Mouse (Mus musculus) kidney, embryonic 14.5 days (tissue): ENCODE data around the gene CN725425. TPM values are rescaled to one million over a fixed set of nuclear protein-coding genes. Genes with fewer than 3 reads are reported as not detected.

Experiments used
- ATAC-seq: fragments of 200-750 bp; cut with Nextera tagmentation; 2 replicates; pipeline ENCODE4 v1.8.0; 2017; ENCODE audit warnings: moderate number of reproducible peaks, mild to moderate bottlenecking, moderate TSS enrichment, moderate library complexity; ENCODE audit not compliant: low FRiP score, low TSS enrichment
- H3K27ac ChIP-seq: fragments of 300-500 bp; sonication (generic); 2 replicates; pipeline ENCODE4 v1.5.1; 2014; ENCODE audit warnings: low read depth, mild to moderate bottlenecking, low read length, moderate library complexity, mixed read lengths
- H3K27me3 ChIP-seq: fragments of 300-500 bp; sonication (generic); 2 replicates; pipeline ENCODE4 v1.6.1; 2014; ENCODE audit warnings: mild to moderate bottlenecking, low read length; ENCODE audit not compliant: control insufficient read depth, insufficient read depth
- H3K36me3 ChIP-seq: fragments of 300-500 bp; sonication (generic); 2 replicates; pipeline ENCODE4 v1.6.1; 2014; ENCODE audit warnings: low read length, mixed read lengths; ENCODE audit not compliant: control insufficient read depth, insufficient read depth
- H3K4me1 ChIP-seq: fragments of 300-500 bp; sonication (generic); 2 replicates; pipeline ENCODE4 v1.6.1; 2014; ENCODE audit warnings: low read length, mixed read lengths; ENCODE audit not compliant: control insufficient read depth, insufficient read depth
- H3K4me2 ChIP-seq: fragments of 300-500 bp; sonication (generic); replicated peaks from 2 replicates; pipeline ENCODE4 v1.6.1; 2014; ENCODE audit warnings: low read depth, mild to moderate bottlenecking, low read length
- H3K4me3 ChIP-seq: fragments of 300-500 bp; sonication (generic); 2 replicates; pipeline ENCODE4 v1.5.1; 2014; ENCODE audit warnings: mild to moderate bottlenecking, low read length
- H3K9ac ChIP-seq: fragments of 300-500 bp; sonication (generic); 2 replicates; pipeline ENCODE4 v1.6.1; 2014; ENCODE audit warnings: low read depth, mild to moderate bottlenecking, low read length, moderate library complexity
- H3K9me3 ChIP-seq: fragments of 300-500 bp; sonication (generic); 2 replicates; pipeline ENCODE4 v1.6.1; 2016; ENCODE audit warnings: low read length; ENCODE audit not compliant: control insufficient read depth
- WGBS: fragments of 180-500 bp; shearing (Covaris S2); extraction: QIAGEN DNeasy Blood & Tissue Kit; methylation state at CpG from one replicate; pipeline ENCODE4 v1.1.7; 2014; 5-methylcytosine and 5-hydroxymethylcytosine counted together
- polyA plus RNA-seq: library from polyadenylated mRNA; unstranded; fragments of >200 nt; fragmentation: Nextera tagmentation; extraction: Ambion mirVana; gene quantifications from 2 replicates; pipeline ENCODE4 v1.2.1, GENCODE M21; 2014

Gene CN725425
- polyA plus RNA-seq, 1 experiment from 2014 or later: not detected

DNA sequence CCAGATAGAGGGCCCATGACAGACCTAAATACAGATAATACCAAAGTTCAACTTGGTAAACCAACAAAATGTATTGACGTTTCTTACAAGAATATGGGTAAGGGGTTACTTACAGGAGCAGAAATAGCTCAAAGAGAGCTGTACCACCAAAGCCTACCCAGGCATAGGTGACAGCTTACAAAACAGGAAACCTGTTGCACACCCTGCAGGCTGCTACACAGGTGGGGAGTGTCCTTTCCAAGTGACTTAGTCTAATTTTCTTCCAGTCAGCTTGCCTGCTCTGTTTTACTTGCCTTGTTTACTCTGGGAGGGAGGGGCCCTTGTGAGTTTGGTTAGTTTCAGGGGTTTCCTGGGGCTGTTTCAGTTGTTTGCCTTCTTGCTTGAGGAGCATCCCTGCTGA lies 1.5 kb downstream of the CN725425 start:
- ATAC-seq: no peak
- no peak overlapping the region for H3K9ac ChIP-seq
- no peak overlapping the region for H3K4me2 ChIP-seq
- 81% methylated on average over 1 of the region's 1 CpGs for WGBS
- no peaks in the 10 kb centered on the region for H3K36me3 ChIP-seq
- no peaks in the 10 kb centered on the region for H3K9me3 ChIP-seq
- H3K27me3 ChIP-seq: no peaks in the 10 kb centered on the region
- H3K4me1 ChIP-seq: no peaks in the 10 kb centered on the region
- no peak overlapping the region for H3K27ac ChIP-seq
- no peak overlapping the region for H3K4me3 ChIP-seq

GRCm38 (mm10) chr15:91202486-91202885 lies 3.2 kb downstream of the CN725425 start:
- Histone ChIP-seq H3K36me3 (no peaks in the 10 kb centered on the region), H3K9ac (no peak overlapping the region), H3K4me1 (no peaks in the 10 kb centered on the region), H3K4me3 (no peak overlapping the region), H3K27ac (no peak overlapping the region), H3K27me3 (no peaks in the 10 kb centered on the region), H3K4me2 (no peak overlapping the region), H3K9me3 (no peaks in the 10 kb centered on the region)
- ATAC-seq: no peak
- 85% methylated on average over 1 of the region's 1 CpGs for WGBS

DNA sequence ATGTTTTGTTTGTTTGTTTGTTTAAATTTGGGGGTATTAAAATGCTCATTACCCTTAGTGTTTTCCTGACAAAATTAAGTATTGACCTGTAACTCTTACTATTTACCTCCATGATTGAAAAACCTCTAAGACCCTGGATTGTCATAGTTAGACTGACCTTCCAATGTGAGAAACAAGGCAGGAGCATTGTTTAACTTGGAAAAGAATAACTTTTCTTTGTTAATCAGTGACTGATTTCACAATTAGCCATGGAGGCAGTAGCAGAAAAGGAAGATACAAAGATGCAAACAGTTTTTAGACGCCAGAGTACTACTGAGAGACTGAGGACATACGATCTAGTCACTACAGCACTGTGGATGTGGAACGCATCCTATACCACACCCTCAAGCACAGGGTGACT lies 4.2 kb downstream of the CN725425 start:
- H3K4me2 ChIP-seq: no peak overlapping the region
- no peaks in the 10 kb centered on the region for H3K9me3 ChIP-seq
- H3K36me3 ChIP-seq: no peaks in the 10 kb centered on the region
- no peaks in the 10 kb centered on the region for H3K27me3 ChIP-seq
- no peak overlapping the region for H3K4me3 ChIP-seq
- no peak overlapping the region for H3K9ac ChIP-seq
- 81% methylated on average over 3 of the region's 3 CpGs for WGBS
- no peak overlapping the region for H3K27ac ChIP-seq
- ATAC-seq: no peak
- H3K4me1 ChIP-seq: no peaks in the 10 kb centered on the region

DNA sequence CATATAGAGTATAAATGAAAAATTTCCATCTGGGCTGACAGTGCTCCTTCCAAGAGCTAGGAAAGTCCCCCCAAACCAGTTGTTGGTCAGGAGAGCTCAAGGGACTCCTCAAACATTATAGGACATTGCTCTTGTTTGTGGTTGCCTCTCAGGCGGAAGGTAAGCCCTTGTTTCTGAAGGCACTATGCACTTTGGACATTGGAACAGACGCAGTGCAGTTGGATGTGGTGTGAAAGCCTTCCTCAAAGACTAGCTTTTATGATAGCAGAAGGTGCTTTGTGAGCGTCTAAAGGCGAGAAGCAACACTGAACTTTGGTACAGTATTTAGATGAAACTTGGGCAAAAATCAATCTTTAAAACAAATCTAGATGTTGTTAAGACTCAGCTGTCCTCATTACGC lies 7.2 kb downstream of the CN725425 start:
- Histone ChIP-seq H3K4me1 (no peaks in the 10 kb centered on the region), H3K4me2 (no peak overlapping the region), H3K27me3 (no peaks in the 10 kb centered on the region), H3K27ac (no peak overlapping the region), H3K36me3 (no peaks in the 10 kb centered on the region), H3K9me3 (no peaks in the 10 kb centered on the region), H3K4me3 (no peak overlapping the region), H3K9ac (no peak overlapping the region)
- no peak for ATAC-seq
- 88% methylated on average over 5 of the region's 5 CpGs for WGBS

- no peaks in the 10 kb centered on the region for H3K4me1 ChIP-seq
- H3K36me3 ChIP-seq: no peaks in the 10 kb centered on the region
- H3K9me3 ChIP-seq: no peaks in the 10 kb centered on the region
- 91% methylated on average over 5 of the region's 5 CpGs for WGBS
- no peaks in the 10 kb centered on the region for H3K27me3 ChIP-seq
- no peak overlapping the region for H3K4me3 ChIP-seq
- no peak overlapping the region for H3K27ac ChIP-seq
- no peak for ATAC-seq
- no peak overlapping the region for H3K4me2 ChIP-seq
- no peak overlapping the region for H3K9ac ChIP-seq
These were observed 38.0 kb downstream of the CN725425 start for GRCm38 (mm10) chr15:91237294-91237693.

DNA sequence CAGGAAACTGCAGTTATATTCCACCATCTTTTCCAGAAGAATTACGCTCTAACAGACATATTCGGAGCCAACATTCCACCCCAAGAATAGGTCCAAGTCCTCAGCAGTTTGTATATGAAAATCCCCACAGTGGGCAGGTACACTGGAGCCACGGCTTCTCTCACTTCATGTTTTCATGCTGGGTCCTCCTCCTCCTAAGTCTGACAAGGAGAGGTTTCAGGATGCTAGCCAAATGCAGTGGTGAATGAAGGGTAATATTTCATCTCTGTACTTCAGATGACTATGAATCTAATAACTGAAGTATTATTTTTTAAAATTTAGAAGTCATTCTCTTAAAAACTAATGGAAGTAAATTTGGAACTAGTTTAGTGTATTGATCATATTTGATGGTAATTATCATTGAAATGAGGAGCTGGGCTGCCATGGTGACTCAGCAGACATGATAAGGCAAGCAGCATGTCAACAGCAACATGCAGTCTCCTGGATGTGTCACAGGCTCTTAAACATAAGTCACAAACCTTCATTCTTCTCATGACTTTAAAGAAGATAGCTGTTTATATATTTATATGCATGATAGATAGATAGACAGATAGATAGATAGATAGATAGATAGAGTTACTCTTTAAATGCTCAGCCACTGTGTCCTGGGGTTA lies 41.5 kb downstream of the CN725425 start:
- Histone ChIP-seq H3K27ac (no peak overlapping the region), H3K36me3 (no peaks in the 10 kb centered on the region), H3K9ac (no peak overlapping the region), H3K27me3 (no peaks in the 10 kb centered on the region), H3K4me1 (no peaks in the 10 kb centered on the region), H3K9me3 (no peaks in the 10 kb centered on the region), H3K4me3 (no peak overlapping the region), H3K4me2 (no peak overlapping the region)
- WGBS: 82% methylated on average over 3 of the region's 3 CpGs
- no peak for ATAC-seq

GRCm38 (mm10) chr15:91250815-91251214 lies 51.5 kb downstream of the CN725425 start:
- no peaks in the 10 kb centered on the region for H3K4me1 ChIP-seq
- 87% methylated on average over 6 of the region's 6 CpGs for WGBS
- H3K9ac ChIP-seq: no peak overlapping the region
- no peak for ATAC-seq
- no peaks in the 10 kb centered on the region for H3K27me3 ChIP-seq
- no peaks in the 10 kb centered on the region for H3K9me3 ChIP-seq
- no peak overlapping the region for H3K4me2 ChIP-seq
- H3K27ac ChIP-seq: no peak overlapping the region
- no peak overlapping the region for H3K4me3 ChIP-seq
- H3K36me3 ChIP-seq: no peaks in the 10 kb centered on the region

GRCm38 (mm10) chr15:91251544-91252408 lies 52.5 kb downstream of the CN725425 start:
- no peaks in the 10 kb centered on the region for H3K4me1 ChIP-seq
- H3K27ac ChIP-seq: no peak overlapping the region
- no peak for ATAC-seq
- H3K36me3 ChIP-seq: no peaks in the 10 kb centered on the region
- H3K27me3 ChIP-seq: no peaks in the 10 kb centered on the region
- no peaks in the 10 kb centered on the region for H3K9me3 ChIP-seq
- 78% methylated on average over 9 of the region's 9 CpGs for WGBS
- no peak overlapping the region for H3K9ac ChIP-seq
- no peak overlapping the region for H3K4me3 ChIP-seq
- H3K4me2 ChIP-seq: no peak overlapping the region

- no peak overlapping the region for H3K9ac ChIP-seq
- no peaks in the 10 kb centered on the region for H3K27me3 ChIP-seq
- H3K27ac ChIP-seq: no peak overlapping the region
- no peaks in the 10 kb centered on the region for H3K9me3 ChIP-seq
- no peak for ATAC-seq
- H3K4me2 ChIP-seq: no peak overlapping the region
- H3K4me3 ChIP-seq: no peak overlapping the region
- H3K4me1 ChIP-seq: no peaks in the 10 kb centered on the region
- WGBS: 61% methylated on average over 8 of the region's 8 CpGs
- H3K36me3 ChIP-seq: no peaks in the 10 kb centered on the region
These were observed 53.7 kb downstream of the CN725425 start for GRCm38 (mm10) chr15:91252956-91253355.
